10 mouse cellular contexts compared by ENCODE assay signal in genomic region chr5:147584648-147585047, GRCm38 (mm10).
DNase-seq lines count a peak whose midpoint lies in the region; ATAC-seq and TF ChIP-seq lines count a peak whose summit lies in the region.
"Had no signal": no experiment of that assay in that cellular context is flagged by ENCODE, and none has a peak within 500 bp of the region (broad histone marks: within the 10 kb centered on the region; RNA-seq: fewer than 3 reads in every experiment).

No protein-coding gene starts in this region.

- H3K27me3 ChIP-seq in intestine, postnatal 0 days (replicated peaks; ENCODE audit: control insufficient read depth, insufficient read depth, low read length): no peaks in the 10 kb centered on the region
- H3K27me3 ChIP-seq in intestine, embryonic 15.5 days (replicated peaks): no peaks in the 10 kb centered on the region
- H3K27me3 ChIP-seq in midbrain, postnatal 0 days (ENCODE audit: insufficient read depth, low read length): no peaks in the 10 kb centered on the region

- no peaks in the 10 kb centered on the region for H3K9me3 ChIP-seq in intestine, postnatal 0 days (ENCODE audit: control insufficient read depth)
- H3K9me3 ChIP-seq in intestine, embryonic 15.5 days: no peaks in the 10 kb centered on the region
- no peaks in the 10 kb centered on the region for H3K9me3 ChIP-seq in midbrain, postnatal 0 days (ENCODE audit: low read length)
- H3K9me3 ChIP-seq: hindbrain, embryonic 10.5 days had no signal

- H3K4me2 ChIP-seq in intestine, postnatal 0 days (replicated peaks; ENCODE audit: low read depth): no peak overlapping the region
- no peak overlapping the region for H3K4me2 ChIP-seq in intestine, embryonic 15.5 days (replicated peaks)
- H3K4me2 ChIP-seq in midbrain, postnatal 0 days (ENCODE audit: low read depth, low read length, poor library complexity, severe bottlenecking): no peak overlapping the region

- H3K4me1 ChIP-seq in intestine, postnatal 0 days (replicated peaks; ENCODE audit: control insufficient read depth, insufficient read depth, low read length): no peaks in the 10 kb centered on the region
- no peaks in the 10 kb centered on the region for H3K4me1 ChIP-seq in intestine, embryonic 15.5 days (replicated peaks)
- H3K4me1 ChIP-seq in midbrain, postnatal 0 days (ENCODE audit: insufficient read depth, low read length): no peaks in the 10 kb centered on the region

- H3K36me3 ChIP-seq in intestine, postnatal 0 days (ENCODE audit: control insufficient read depth, insufficient read depth): no peaks in the 10 kb centered on the region
- no peaks in the 10 kb centered on the region for H3K36me3 ChIP-seq in intestine, embryonic 15.5 days
- H3K36me3 ChIP-seq in midbrain, postnatal 0 days (ENCODE audit: insufficient read depth, low read length): no peaks in the 10 kb centered on the region
- H3K36me3 ChIP-seq: hindbrain, embryonic 10.5 days had no signal

- DNase-seq in adrenal gland, adult 2 months: peak; percentile 20
- no peak for DNase-seq in adrenal gland, postnatal 4 days (ENCODE audit: low spot score in 2 of 2)
- peak; percentile 47 to 62 for DNase-seq in kidney, postnatal 36 days
- DNase-seq in lung, postnatal 4 days: peak; percentile 46 to 75
- DNase-seq in midbrain, postnatal 0 days (ENCODE audit: low spot score): no peak
- DNase-seq in urinary bladder, postnatal 4 days (ENCODE audit: low spot score in 2 of 2): no peak

- H3K27ac ChIP-seq in intestine, postnatal 0 days (ENCODE audit: low read depth, low read length): 0 out of 2 replicates have a peak overlapping the region, but pooled peaks have one; percentile 28
- no peak overlapping the region for H3K27ac ChIP-seq in intestine, embryonic 15.5 days
- no peak overlapping the region for H3K27ac ChIP-seq in midbrain, postnatal 0 days (ENCODE audit: low read depth, low read length)
- H3K27ac ChIP-seq: hindbrain, embryonic 10.5 days had no signal

- TF ChIP-seq CTCF in intestine, postnatal 0 days (IDR thresholded peaks at IDR 0.05; ENCODE audit: low read depth): no peak
- TF ChIP-seq CTCF in midbrain, postnatal 0 days (IDR thresholded peaks at IDR 0.05): no peak

- no peak overlapping the region for H3K4me3 ChIP-seq in intestine, postnatal 0 days (ENCODE audit: low read depth, low read length)
- H3K4me3 ChIP-seq in intestine, embryonic 15.5 days (replicated peaks): no peak overlapping the region
- no peak overlapping the region for H3K4me3 ChIP-seq in midbrain, postnatal 0 days (ENCODE audit: low read depth, low read length)
- H3K4me3 ChIP-seq: hindbrain, embryonic 10.5 days; megakaryocyte, embryonic 14.5 days had no signal

- H3K9ac ChIP-seq in intestine, postnatal 0 days (ENCODE audit: low read depth, low read length): no peak overlapping the region
- H3K9ac ChIP-seq in intestine, embryonic 15.5 days: no peak overlapping the region
- no peak overlapping the region for H3K9ac ChIP-seq in midbrain, postnatal 0 days (replicated peaks; ENCODE audit: low read length, poor library complexity, severe bottlenecking)

- ATAC-seq in intestine, postnatal 0 days: no peak
- ATAC-seq in intestine, embryonic 15.5 days: no peak
- ATAC-seq in midbrain, postnatal 0 days (ENCODE audit: low FRiP score): no peak

- 69% methylated on average over 9 of the region's 9 CpGs for WGBS in intestine, postnatal 0 days
- WGBS in intestine, embryonic 15.5 days: 71% methylated on average over 9 of the region's 9 CpGs
- WGBS in midbrain, postnatal 0 days: 71% methylated on average over 9 of the region's 9 CpGs

Comparison
In these comparisons a context has a peak if more than half of its experiments do, and no peak if none do; other contexts are left out.
1. DNase-seq: peak in adrenal gland, adult 2 months (single experiment), kidney, postnatal 36 days (2 of 2) and lung, postnatal 4 days (2 of 2); none in adrenal gland, postnatal 4 days (0 of 2), midbrain, postnatal 0 days (single experiment) and urinary bladder, postnatal 4 days (0 of 2).